ENCODE assay signal across 8 mouse cellular contexts in the genomic region with DNA sequence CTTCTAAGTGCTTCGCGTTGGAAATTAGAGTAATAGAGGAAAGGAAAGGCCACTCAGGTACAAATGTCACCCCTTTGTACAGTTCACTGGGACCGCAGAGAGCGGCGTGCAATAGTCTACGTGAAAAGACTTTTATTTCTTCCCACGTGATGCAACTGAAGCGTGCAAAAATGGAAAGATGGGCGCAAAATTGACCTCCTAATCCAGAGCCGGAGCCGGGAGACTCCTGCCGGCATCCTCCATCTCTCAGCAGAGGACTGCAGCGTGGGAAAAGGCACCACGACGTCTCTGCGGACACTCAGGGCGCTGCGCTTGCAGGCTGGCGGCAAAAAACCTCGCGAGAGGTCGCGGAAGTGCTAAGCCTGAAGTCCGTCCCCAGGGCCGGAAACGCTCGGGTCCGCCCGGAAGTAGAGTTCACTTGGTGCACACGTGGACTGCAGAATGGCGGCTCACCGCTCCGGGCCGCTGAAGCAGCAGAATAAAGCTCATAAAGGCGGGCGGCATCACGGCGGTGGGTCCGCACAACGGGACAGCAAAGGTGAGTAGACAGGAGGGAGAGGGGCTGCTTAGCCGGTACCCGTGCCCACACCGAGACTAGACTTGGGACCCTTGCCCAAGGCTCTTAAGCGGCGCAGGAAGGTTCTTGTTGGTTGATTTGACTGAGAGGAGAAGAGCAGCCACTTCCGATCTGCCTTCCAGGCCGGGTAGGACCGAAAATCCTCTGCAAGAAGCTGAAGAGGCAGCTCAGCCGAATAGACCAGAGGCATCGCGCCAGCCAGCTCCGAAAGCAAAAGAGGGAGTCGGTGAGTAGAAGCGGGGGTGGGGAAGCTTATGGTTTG. TPM values are rescaled to one million over a fixed set of nuclear protein-coding genes. Genes with fewer than 3 reads are reported as not detected.
DNase-seq lines count a peak whose midpoint lies in the region; ATAC-seq lines count a peak whose summit lies in the region.

A gene (plus strand): TSS at position 394 of the 839 bp plus-strand sequence.

- DNase-seq in Muller cell, postnatal 12 days (ENCODE audit: inconsistent ontology term): peak; percentile 93
- peak; percentile 86 for DNase-seq in cerebellum, adult 9-10 months
- peak; percentile 83 to 91 for DNase-seq in frontal cortex, adult 2 months (ENCODE audit: extremely low spot score in 1 of 2, low spot score in 1 of 2)
- peak; percentile 94 for DNase-seq in hindbrain, embryonic 11.5 days (ENCODE audit: low spot score)
- DNase-seq in layer of hippocampus, postnatal 25 days (ENCODE audit: extremely low spot score in 1 of 2, low spot score in 1 of 2): peak; percentile 71 to 79
- peak; percentile 93 for DNase-seq in lung, postnatal 25 days (ENCODE audit: low spot score)
- DNase-seq in retina, embryonic 14.5 days (ENCODE audit: low spot score): peak; percentile 94
- DNase-seq in thymus, postnatal 4 days: peak; percentile 89

- ATAC-seq in hindbrain, embryonic 11.5 days (ENCODE audit: low FRiP score): peak; percentile 83

- WGBS in hindbrain, embryonic 11.5 days: under 1% methylated on average over 54 of the region's 54 CpGs

- H3K27me3 ChIP-seq in hindbrain, embryonic 11.5 days (ENCODE audit: control insufficient read depth, insufficient read depth, low read length): no peaks in the 10 kb centered on the region

- peak within 1 kb of the TSS; percentile 91 for H3K4me2 ChIP-seq in hindbrain, embryonic 11.5 days (replicated peaks; ENCODE audit: low read depth, low read length)

- no peaks in the 10 kb centered on the region for H3K9me3 ChIP-seq in hindbrain, embryonic 11.5 days (ENCODE audit: control insufficient read depth, low read length)

- H3K36me3 ChIP-seq in hindbrain, embryonic 11.5 days (ENCODE audit: control insufficient read depth, insufficient read depth, low read length): 0 out of 2 replicates have a peak, but pooled peaks cover 2% of the 10 kb centered on the region

- H3K27ac ChIP-seq in hindbrain, embryonic 11.5 days (ENCODE audit: low read depth, low read length): peak within 1 kb of the TSS; percentile 82

- H3K9ac ChIP-seq in hindbrain, embryonic 11.5 days (ENCODE audit: low read depth, low read length): peak within 1 kb of the TSS; percentile 80

- no peaks in the 10 kb centered on the region for H3K4me1 ChIP-seq in hindbrain, embryonic 11.5 days (replicated peaks; ENCODE audit: control insufficient read depth, insufficient read depth, low read length)

- peak within 1 kb of the TSS; percentile 94 for H3K4me3 ChIP-seq in hindbrain, embryonic 11.5 days (ENCODE audit: low read depth, low read length)

RNA-seq across cellular contexts. Expression of the gene that starts here (rescaled TPM):
- polyA plus RNA-seq in frontal cortex, adult 2 months (2012; rRNA removed): 15.6 and 17.6 TPM in 2 replicates
- 43.1 and 45.5 TPM in 2 replicates for polyA plus RNA-seq in hindbrain, embryonic 11.5 days (2014; fragmentation: Nextera tagmentation; extraction: Ambion mirVana)
- 10 to 100 TPM; 32.6 to 32.9 TPM for total RNA-seq in layer of hippocampus, postnatal 25 days (2021)

Comparison
In these comparisons a context has a peak if more than half of its experiments do, and no peak if none do; other contexts are left out.
1. Peak in every context shown above with its lines: DNase-seq, ATAC-seq, H3K4me3 ChIP-seq and H3K27ac ChIP-seq.